Mouse (Mus musculus): Measurements from ENCODE around the gene Slc7a6. TPM values are rescaled to one million over a fixed set of nuclear protein-coding genes. Genes with fewer than 3 reads are reported as not detected.

Gene Slc7a6
- 17.4 and 22.2 TPM in 2 replicates for polyA plus RNA-seq (2016; fragmentation: Nextera tagmentation; extraction: Ambion mirVana)

DNA sequence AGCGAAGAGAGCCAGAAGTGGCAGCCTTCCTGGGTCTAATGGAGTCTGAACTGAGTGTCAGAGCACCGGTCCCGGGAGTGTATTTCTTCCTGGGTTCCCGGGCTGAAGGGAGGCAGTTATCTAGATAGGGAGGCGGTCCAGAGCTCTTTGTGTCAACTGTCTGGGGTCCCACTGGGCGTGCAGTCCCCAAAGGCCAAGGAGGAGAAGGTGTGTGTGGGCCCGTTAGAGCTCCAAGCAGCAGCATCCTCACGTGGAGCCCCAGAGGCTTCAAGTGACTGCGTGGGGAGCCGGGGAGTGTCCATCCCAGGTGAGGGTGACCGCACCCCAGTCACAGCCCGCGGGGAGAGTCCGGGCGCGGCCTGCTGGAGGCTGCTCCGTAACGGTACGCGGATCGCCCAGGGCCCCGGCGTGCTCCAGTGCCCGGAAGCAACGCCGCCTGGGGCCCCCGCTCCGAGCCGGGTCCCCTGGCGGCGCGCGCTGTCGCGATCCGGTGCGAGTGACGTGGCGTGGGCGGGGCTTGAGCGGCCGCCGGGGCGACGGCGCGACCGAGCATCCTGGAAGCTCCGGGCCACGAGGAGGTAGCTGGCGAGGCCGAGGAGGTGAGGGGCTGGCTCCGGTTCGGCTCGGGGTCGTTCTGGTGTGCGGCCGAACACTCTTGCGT, at the start of gene Slc7a6:
Slc7a6 (plus strand) TSS at position 502 of the 661 bp plus-strand sequence.
- Histone ChIP-seq H3K4me2 (peak within 1 kb of the TSS; percentile 100), H3K36me3 (peaks cover 12% of the 10 kb centered on the region), H3K4me3 (peak within 1 kb of the TSS; percentile 81), H3K27ac (peak within 1 kb of the TSS; percentile 79), H3K4me1 (peaks cover 34% of the 10 kb centered on the region), H3K9ac (peak within 1 kb of the TSS; percentile 81), H3K27me3 (replicated peaks) (peaks cover 8% of the 10 kb centered on the region; the same call in 1 of the 2 replicates), H3K9me3 (replicated peaks) (no peaks in the 10 kb centered on the region)
- peak; percentile 90 for ATAC-seq
- under 1% methylated on average over 55 of the region's 59 CpGs for WGBS (ENCODE audit: insufficient replicate concordance)

DNA sequence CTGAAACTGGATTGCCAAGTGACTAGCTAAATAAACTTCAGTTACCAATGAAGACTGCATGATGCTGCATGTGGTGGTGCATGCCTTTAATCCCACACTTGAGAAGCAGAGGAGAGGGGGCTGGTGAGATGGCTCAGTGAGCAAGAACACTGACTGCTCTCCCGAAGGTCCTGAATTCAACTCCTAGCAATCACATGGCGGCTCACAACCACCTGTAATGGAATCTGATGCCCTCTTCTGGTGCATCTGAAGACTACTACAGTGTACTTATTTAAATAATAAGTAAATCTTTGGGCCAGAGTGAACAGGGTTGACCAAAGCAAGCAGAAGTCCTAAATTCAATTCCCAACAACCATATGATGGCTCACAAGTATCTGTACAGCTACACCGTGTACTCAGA, 45.2 kb upstream of the Slc7a6 start:
- no peak overlapping the region for H3K27ac ChIP-seq
- H3K9ac ChIP-seq = no peak overlapping the region
- no peaks in the 10 kb centered on the region for H3K4me1 ChIP-seq
- 79% methylated on average over 3 of the region's 3 CpGs for WGBS (ENCODE audit: insufficient replicate concordance)
- H3K4me3 ChIP-seq = no peak overlapping the region
- no peak overlapping the region for H3K4me2 ChIP-seq
- ATAC-seq = no peak
- peaks cover 65% of the 10 kb centered on the region for H3K36me3 ChIP-seq
- H3K9me3 ChIP-seq (replicated peaks) = no peaks in the 10 kb centered on the region
- no peaks in the 10 kb centered on the region for H3K27me3 ChIP-seq (replicated peaks)

DNA sequence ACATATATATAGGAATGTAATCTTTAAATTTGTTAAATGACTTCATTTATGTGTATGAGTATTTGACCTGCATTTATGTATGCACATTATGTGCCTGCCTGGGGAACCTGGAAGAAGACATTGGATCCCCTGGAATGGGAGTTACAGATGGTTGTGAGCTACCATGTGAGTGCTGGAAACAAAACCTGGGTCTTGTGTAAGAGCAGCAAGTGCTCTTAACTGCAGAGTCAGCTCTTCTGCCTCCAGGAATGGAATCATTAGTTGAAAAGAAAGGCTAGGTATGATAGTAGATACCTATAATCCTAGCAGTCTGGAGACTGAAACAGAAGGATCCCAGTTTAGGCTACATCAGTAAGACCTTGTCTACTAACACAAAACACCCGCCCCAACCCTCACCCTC, 42.6 kb upstream of the Slc7a6 start:
- Histone ChIP-seq H3K9ac (no peak overlapping the region), H3K4me2 (no peak overlapping the region), H3K27ac (no peak overlapping the region), H3K4me1 (peaks cover under 1% of the 10 kb centered on the region; the same call in 1 of the 2 replicates), H3K9me3 (replicated peaks) (no peaks in the 10 kb centered on the region), H3K4me3 (no peak overlapping the region), H3K27me3 (replicated peaks) (no peaks in the 10 kb centered on the region), H3K36me3 (peaks cover 66% of the 10 kb centered on the region)
- no peak for ATAC-seq
- 75% methylated on average over 1 of the region's 1 CpGs for WGBS (ENCODE audit: insufficient replicate concordance)

DNA sequence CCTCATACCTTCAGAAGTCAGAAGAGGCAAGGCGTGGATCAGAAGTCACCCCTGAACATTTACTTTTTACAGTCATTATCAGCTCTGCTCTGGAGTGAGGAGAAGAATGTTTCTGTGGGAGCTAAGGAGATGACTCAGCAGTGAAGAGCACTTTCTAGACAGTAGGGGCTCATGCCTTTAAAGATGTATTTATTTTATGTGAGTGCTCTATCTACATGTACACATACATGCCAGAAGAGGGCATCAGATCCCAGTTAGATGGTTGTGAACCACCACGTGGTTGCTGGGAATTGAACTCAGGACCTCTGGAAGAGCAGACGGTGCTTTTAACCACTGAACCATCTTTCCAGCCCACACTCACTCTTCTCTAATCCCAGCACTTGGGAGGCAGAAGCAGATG, 41.6 kb upstream of the Slc7a6 start:
- no peak overlapping the region for H3K4me2 ChIP-seq
- no peak overlapping the region for H3K9ac ChIP-seq
- no peaks in the 10 kb centered on the region for H3K27me3 ChIP-seq (replicated peaks)
- peak; percentile 48; the same call in 1 of the 2 replicates for ATAC-seq
- WGBS (ENCODE audit: insufficient replicate concordance) = 58% methylated on average over 3 of the region's 3 CpGs
- H3K27ac ChIP-seq = no peak overlapping the region
- peaks cover 10% of the 10 kb centered on the region for H3K4me1 ChIP-seq
- H3K4me3 ChIP-seq = no peak overlapping the region
- H3K36me3 ChIP-seq = peaks cover 68% of the 10 kb centered on the region
- H3K9me3 ChIP-seq (replicated peaks) = no peaks in the 10 kb centered on the region

DNA sequence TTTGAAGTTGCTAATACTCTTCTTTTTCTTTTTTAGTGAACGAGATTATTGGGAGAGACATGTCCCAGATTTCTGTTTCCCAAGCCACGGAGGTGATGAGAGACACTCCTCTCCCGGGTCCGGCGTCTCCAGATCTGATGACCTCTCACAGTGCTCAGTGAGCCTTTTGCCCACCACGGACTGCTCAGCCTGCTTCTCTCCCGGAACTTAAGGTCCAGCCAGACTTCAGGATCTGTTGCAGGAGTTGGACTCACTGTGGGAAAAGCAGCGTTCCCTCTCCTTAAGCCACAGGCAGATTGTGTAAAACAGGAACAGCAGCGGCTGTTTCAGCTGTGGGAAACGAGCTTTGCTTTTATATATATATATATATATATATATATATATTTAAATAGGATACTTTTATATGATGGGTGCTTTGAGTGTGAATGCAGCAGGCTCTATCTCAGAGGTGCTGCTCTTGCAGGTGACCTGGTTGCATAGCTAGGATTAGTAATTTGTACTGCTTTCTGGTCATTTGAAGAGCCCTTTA, 40.7 kb upstream of the Slc7a6 start:
- H3K4me2 ChIP-seq = no peak overlapping the region
- WGBS (ENCODE audit: insufficient replicate concordance) = 91% methylated on average over 10 of the region's 10 CpGs

DNA sequence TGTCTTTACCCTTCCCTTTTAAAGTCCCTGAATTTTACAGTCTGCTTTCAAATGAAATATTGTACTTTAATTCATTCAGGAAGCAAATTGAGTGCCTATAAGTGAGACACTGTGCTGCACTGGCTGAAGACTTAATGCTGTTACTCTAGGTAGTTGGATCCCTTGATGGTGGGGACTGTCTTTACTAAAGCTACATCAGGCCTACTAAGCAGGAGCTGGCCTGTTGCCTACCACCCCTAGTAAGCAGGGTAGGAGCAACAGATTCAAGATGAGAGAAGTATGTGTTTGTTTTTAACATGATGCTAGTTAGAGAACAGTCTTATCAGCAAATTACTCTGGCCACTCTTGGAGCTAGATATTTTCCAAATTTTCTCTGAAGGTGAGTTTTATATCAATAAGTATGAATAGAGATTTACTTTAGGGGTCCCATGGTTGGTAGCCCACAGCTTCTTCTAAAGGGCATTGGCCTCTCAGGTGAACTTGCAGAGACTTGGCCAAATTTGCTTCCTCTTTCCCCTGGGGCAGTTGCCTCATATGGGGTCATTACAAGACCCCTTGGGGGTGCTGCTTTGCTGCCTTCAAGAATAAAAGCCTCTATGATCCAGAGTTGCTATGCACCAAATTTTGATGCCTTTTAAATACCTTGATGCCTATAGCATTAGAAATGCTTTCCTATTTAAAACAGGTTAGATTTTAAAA, 39.3 kb upstream of the Slc7a6 start:
- Histone ChIP-seq H3K36me3 (peaks cover 72% of the 10 kb centered on the region), H3K27ac (no peak overlapping the region)
- no peak for ATAC-seq

More for the DNA sequence above, 40.7 kb upstream of the Slc7a6 start:
- H3K9me3 ChIP-seq (replicated peaks) = no peaks in the 10 kb centered on the region
- H3K9ac ChIP-seq = no peak overlapping the region
- H3K36me3 ChIP-seq = peaks cover 74% of the 10 kb centered on the region
- H3K27me3 ChIP-seq (replicated peaks) = 0 out of 2 replicates have a peak, but pooled peaks cover 2% of the 10 kb centered on the region
- no peak overlapping the region for H3K27ac ChIP-seq
- H3K4me3 ChIP-seq = no peak overlapping the region
- no peak for ATAC-seq
- H3K4me1 ChIP-seq = peaks cover 15% of the 10 kb centered on the region

DNA sequence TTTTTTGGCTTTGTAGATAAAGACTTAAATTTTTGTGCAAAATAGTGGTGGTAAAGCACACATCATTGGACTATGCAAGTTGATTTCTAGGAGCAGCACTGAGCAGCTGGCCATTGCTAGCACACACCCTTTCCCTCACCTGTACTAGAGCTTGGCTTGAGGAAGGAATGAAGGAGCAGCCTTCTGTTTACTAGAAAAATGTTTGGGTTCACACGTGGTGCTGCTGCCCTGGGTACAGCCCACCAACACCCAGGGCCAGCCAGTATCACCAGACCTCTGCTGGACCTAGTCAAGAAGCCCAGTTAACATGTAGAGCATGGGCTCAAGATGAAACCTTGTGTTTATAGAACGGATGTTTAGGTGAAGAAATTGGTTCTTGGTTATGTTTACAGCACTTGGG, 38.7 kb upstream of the Slc7a6 start:
- Histone ChIP-seq H3K4me1 (peaks cover 21% of the 10 kb centered on the region), H3K9ac (no peak overlapping the region), H3K4me3 (no peak overlapping the region), H3K9me3 (replicated peaks) (no peaks in the 10 kb centered on the region), H3K36me3 (peaks cover 69% of the 10 kb centered on the region), H3K4me2 (no peak overlapping the region), H3K27me3 (replicated peaks) (peaks cover 22% of the 10 kb centered on the region), H3K27ac (no peak overlapping the region)
- ATAC-seq = no peak
- WGBS (ENCODE audit: insufficient replicate concordance) = 72% methylated on average over 2 of the region's 2 CpGs

More for the DNA sequence above, 39.3 kb upstream of the Slc7a6 start:
- H3K9ac ChIP-seq = no peak overlapping the region
- no peaks in the 10 kb centered on the region for H3K9me3 ChIP-seq (replicated peaks)
- peaks cover 15% of the 10 kb centered on the region for H3K4me1 ChIP-seq
- H3K4me2 ChIP-seq = no peak overlapping the region
- H3K27me3 ChIP-seq (replicated peaks) = peaks cover 16% of the 10 kb centered on the region
- H3K4me3 ChIP-seq = no peak overlapping the region

DNA sequence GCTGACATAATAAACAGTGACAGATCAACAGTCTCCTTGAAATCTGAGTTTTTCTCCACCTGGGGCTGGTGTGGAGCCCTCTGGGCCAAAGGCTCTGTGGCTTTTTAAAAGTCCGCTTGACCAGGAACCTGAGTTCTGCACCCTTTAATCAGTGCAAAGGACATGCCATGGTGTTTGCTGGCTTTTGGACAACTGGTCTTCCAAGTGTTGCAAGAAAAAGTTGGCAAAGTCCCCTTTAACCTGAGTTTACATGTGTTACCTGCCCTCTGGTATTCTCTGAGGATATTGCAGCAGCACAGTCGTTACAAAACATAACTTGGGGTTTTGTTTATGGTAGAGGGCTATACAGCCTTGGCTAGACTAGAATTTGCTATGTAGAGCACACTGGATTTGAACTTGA, 38.2 kb upstream of the Slc7a6 start:
- H3K27ac ChIP-seq = no peak overlapping the region
- H3K4me3 ChIP-seq = no peak overlapping the region
- no peak for ATAC-seq
- peaks cover 21% of the 10 kb centered on the region for H3K4me1 ChIP-seq
- no peaks in the 10 kb centered on the region for H3K9me3 ChIP-seq (replicated peaks)
- H3K9ac ChIP-seq = no peak overlapping the region
- no peak overlapping the region for H3K4me2 ChIP-seq
- H3K27me3 ChIP-seq (replicated peaks) = peaks cover 27% of the 10 kb centered on the region
- H3K36me3 ChIP-seq = peaks cover 69% of the 10 kb centered on the region
- 71% methylated on average over 2 of the region's 2 CpGs for WGBS (ENCODE audit: insufficient replicate concordance)

DNA sequence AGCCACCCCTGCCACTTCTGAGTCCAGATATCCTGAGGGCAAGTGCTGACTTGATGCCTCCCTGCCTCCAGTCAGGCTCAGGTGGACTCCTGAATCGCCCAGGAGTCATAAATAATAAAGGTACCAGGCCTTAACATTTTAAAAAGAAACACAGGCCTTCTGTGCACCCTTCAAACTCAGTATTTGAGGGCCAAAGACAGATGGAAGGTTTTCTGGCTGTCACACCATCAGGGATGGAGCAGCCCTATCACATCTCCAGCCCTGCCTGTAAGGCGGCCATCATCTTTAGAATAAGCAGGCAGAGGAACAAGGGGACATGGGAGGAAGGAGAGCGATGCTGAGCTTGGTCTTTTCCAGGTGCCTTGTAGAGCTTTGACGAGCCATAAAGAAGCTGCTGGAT, 37.6 kb upstream of the Slc7a6 start:
- no peak overlapping the region for H3K4me2 ChIP-seq
- peaks cover 69% of the 10 kb centered on the region for H3K36me3 ChIP-seq
- ATAC-seq = no peak
- H3K9me3 ChIP-seq (replicated peaks) = no peaks in the 10 kb centered on the region
- H3K4me3 ChIP-seq = no peak overlapping the region
- H3K4me1 ChIP-seq = peaks cover 27% of the 10 kb centered on the region
- 79% methylated on average over 4 of the region's 4 CpGs for WGBS (ENCODE audit: insufficient replicate concordance)
- peaks cover 33% of the 10 kb centered on the region for H3K27me3 ChIP-seq (replicated peaks)
- no peak overlapping the region for H3K27ac ChIP-seq
- H3K9ac ChIP-seq = no peak overlapping the region

DNA sequence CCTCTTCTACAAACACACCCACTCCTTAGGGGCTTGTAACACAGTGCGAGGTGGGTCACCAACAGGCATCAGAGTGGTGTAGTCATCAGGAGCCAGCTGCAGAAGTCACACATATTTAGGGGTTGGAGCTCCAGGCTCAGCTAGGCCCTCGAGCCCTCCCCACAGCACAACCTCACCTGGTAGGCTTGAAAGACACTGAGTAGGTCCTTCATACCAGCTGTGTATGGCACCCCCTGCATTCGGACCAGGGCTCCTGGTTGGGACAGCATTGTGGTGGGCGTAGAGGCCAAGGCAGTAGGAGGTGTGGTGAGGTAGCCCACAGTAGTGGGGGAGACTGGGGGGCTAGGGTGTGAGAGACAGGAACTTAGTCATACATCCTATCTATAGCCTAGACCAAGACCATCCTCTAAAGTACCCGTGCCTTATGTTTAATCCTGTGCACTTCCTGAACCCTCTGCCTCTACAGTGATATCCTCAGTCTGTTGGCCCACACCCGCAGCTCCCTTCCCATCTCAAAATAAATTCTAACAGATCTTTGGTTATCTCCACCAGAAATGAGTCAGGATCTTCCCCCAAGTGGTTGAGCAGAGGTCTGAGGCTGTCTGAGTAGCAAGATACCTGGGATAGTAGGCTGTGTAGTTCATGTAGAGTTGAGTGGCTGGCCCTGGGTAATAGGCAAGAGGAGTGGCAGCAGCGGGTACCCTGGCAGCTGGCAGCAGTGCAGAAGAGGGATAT, 37.0 kb upstream of the Slc7a6 start:
- Histone ChIP-seq H3K9ac (no peak overlapping the region), H3K4me1 (peaks cover 33% of the 10 kb centered on the region), H3K4me3 (no peak overlapping the region), H3K36me3 (peaks cover 65% of the 10 kb centered on the region), H3K4me2 (no peak overlapping the region), H3K9me3 (replicated peaks) (no peaks in the 10 kb centered on the region), H3K27me3 (replicated peaks) (peaks cover 39% of the 10 kb centered on the region), H3K27ac (no peak overlapping the region)
- WGBS (ENCODE audit: insufficient replicate concordance) = 46% methylated on average over 7 of the region's 7 CpGs
- peak; percentile 27; the same call in 1 of the 2 replicates for ATAC-seq

DNA sequence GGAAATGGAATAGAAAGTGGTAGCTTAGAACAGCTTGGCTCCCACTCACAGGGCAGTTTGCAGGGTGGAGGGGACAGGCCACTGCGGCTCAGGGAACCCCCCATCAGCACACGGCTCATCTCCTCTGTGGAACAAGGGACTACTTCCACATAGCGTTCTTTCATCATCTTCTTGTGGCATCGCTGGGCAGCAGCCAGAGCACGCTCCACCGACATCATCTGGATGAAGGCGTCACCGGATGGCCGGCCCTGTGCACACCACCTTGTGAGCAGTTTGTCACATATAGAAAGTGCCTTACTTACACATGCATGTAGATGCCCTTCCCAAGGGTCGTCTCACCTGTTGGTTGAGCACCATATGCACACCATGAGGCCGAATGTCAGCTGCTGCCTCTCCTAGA, 36.3 kb upstream of the Slc7a6 start:
- Histone ChIP-seq H3K9ac (no peak overlapping the region), H3K4me3 (no peak overlapping the region), H3K36me3 (peaks cover 58% of the 10 kb centered on the region), H3K4me2 (no peak overlapping the region), H3K27me3 (replicated peaks) (peaks cover 46% of the 10 kb centered on the region), H3K9me3 (replicated peaks) (no peaks in the 10 kb centered on the region), H3K27ac (no peak overlapping the region), H3K4me1 (peaks cover 40% of the 10 kb centered on the region)
- 86% methylated on average over 11 of the region's 11 CpGs for WGBS (ENCODE audit: insufficient replicate concordance)
- no peak for ATAC-seq

DNA sequence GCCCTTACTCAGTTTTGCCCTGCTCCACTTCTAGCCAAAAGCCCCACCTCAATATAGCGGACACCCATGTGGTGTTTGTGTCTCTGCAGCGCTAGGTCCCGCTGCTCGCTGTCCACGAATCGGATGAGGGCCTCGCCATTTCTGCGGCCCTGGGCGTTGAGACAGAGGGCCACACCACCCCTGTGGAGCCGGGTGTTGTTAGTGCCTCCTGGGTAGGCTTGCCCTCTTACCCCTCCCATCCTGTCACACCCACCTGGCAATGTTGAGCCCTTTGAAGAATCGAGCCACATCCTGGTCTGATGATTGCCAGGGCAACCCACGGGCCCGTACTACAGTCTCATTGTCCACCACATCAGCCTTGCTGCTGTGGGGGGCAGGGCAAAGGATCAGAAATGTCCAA, 35.1 kb upstream of the Slc7a6 start:
- no peak overlapping the region for H3K9ac ChIP-seq
- H3K4me3 ChIP-seq = no peak overlapping the region
- H3K27me3 ChIP-seq (replicated peaks) = peaks cover 58% of the 10 kb centered on the region
- peaks cover 51% of the 10 kb centered on the region for H3K4me1 ChIP-seq
- no peak overlapping the region for H3K4me2 ChIP-seq
- H3K27ac ChIP-seq = no peak overlapping the region
- H3K36me3 ChIP-seq = peaks cover 47% of the 10 kb centered on the region
- H3K9me3 ChIP-seq (replicated peaks) = no peaks in the 10 kb centered on the region
- WGBS (ENCODE audit: insufficient replicate concordance) = 66% methylated on average over 13 of the region's 13 CpGs
- no peak for ATAC-seq
